Mouse (Mus musculus) stomach, embryonic 15.5 days (tissue): ENCODE measurements around the gene Hnrnpa1. TPM values are rescaled to one million over a fixed set of nuclear protein-coding genes. Genes with fewer than 3 reads are reported as not detected.
"Not testable (repeated sequence)": the region's sequence is repeated elsewhere in the genome, so short reads cannot be mapped to it uniquely, and the experiment has no call there.

ENCODE experiments used
- ATAC-seq: fragments of 200-750 bp; cut with Nextera tagmentation; 2 replicates; pipeline ENCODE4 v1.8.0; 2017; ENCODE audit warnings: low read depth, moderate number of reproducible peaks, moderate TSS enrichment; ENCODE audit not compliant: insufficient read depth, low FRiP score
- H3K27ac ChIP-seq: fragments of 300-500 bp; sonication (generic); 2 replicates; pipeline ENCODE4 v1.5.1; 2015; ENCODE audit warnings: mild to moderate bottlenecking, inconsistent platforms
- H3K27me3 ChIP-seq: fragments of 300-500 bp; sonication (generic); replicated peaks from 2 replicates; pipeline ENCODE4 v1.6.1; 2015; ENCODE audit warnings: inconsistent platforms
- H3K36me3 ChIP-seq: fragments of 300-500 bp; sonication (generic); 2 replicates; pipeline ENCODE4 v1.6.1; 2015; ENCODE audit warnings: inconsistent platforms
- H3K4me1 ChIP-seq: fragments of 300-500 bp; sonication (generic); 2 replicates; pipeline ENCODE4 v1.6.1; 2015; ENCODE audit warnings: inconsistent platforms
- H3K4me2 ChIP-seq: fragments of 300-500 bp; sonication (generic); 2 replicates; pipeline ENCODE4 v1.6.1; 2015; ENCODE audit warnings: mild to moderate bottlenecking, inconsistent platforms
- H3K4me3 ChIP-seq: fragments of 300-500 bp; sonication (generic); replicated peaks from 2 replicates; pipeline ENCODE4 v1.5.1; 2015; ENCODE audit warnings: inconsistent platforms
- H3K9ac ChIP-seq: fragments of 300-500 bp; sonication (generic); 2 replicates; pipeline ENCODE4 v1.6.1; 2015; ENCODE audit warnings: inconsistent platforms
- H3K9me3 ChIP-seq: fragments of 300-500 bp; sonication (generic); 2 replicates; pipeline ENCODE4 v1.6.1; 2016; ENCODE audit warnings: inconsistent platforms
- WGBS: fragments of 180-500 bp; shearing (Covaris S2); methylation state at CpG from one replicate; pipeline ENCODE4 v1.1.7; 2015; 5-methylcytosine and 5-hydroxymethylcytosine counted together
- polyA plus RNA-seq: library from polyadenylated mRNA; unstranded; fragments of >200 nt; fragmentation: Nextera tagmentation; extraction: Ambion mirVana; gene quantifications from 2 replicates; pipeline ENCODE4 v1.2.1, GENCODE M21; 2015

Gene Hnrnpa1
- polyA plus RNA-seq, 1 experiment from 2014 or later, result 664 TPM

- H3K4me1 ChIP-seq, result peaks cover 19% of the 10 kb centered on the region
- 21% methylated on average over 3 of the region's 3 CpGs for WGBS
- no peaks in the 10 kb centered on the region for H3K9me3 ChIP-seq
- no peak overlapping the region for H3K4me3 ChIP-seq
- no peaks in the 10 kb centered on the region for H3K27me3 ChIP-seq
- H3K36me3 ChIP-seq, result no peaks in the 10 kb centered on the region
- no peak overlapping the region for H3K9ac ChIP-seq
- ATAC-seq, result no peak
- H3K4me2 ChIP-seq, result no peak overlapping the region
- peak overlapping the region; percentile 50; the same call in 1 of the 2 replicates for H3K27ac ChIP-seq
These were observed 19.4 kb upstream of the Hnrnpa1 start for GRCm38 (mm10) chr15:103220785-103221184.

GRCm38 (mm10) chr15:103221386-103221785 is 18.8 kb upstream of the Hnrnpa1 start:
- 100% methylated on average over 1 of the region's 1 CpGs for WGBS
- Histone ChIP-seq H3K36me3 (no peaks in the 10 kb centered on the region), H3K27ac (peak overlapping the region; percentile 50; the same call in 1 of the 2 replicates), H3K4me1 (peaks cover 14% of the 10 kb centered on the region; the same call in 1 of the 2 replicates), H3K9me3 (no peaks in the 10 kb centered on the region), H3K9ac (no peak overlapping the region), H3K27me3 (no peaks in the 10 kb centered on the region), H3K4me2 (no peak overlapping the region), H3K4me3 (no peak overlapping the region)
- no peak for ATAC-seq

GRCm38 (mm10) chr15:103224161-103224560 is 16.1 kb upstream of the Hnrnpa1 start:
- H3K9ac ChIP-seq, result no peak overlapping the region
- H3K27ac ChIP-seq, result no peak overlapping the region
- WGBS, result 90% methylated on average over 2 of the region's 2 CpGs
- no peak for ATAC-seq
- no peaks in the 10 kb centered on the region for H3K36me3 ChIP-seq
- no peaks in the 10 kb centered on the region for H3K9me3 ChIP-seq
- no peak overlapping the region for H3K4me3 ChIP-seq
- no peak overlapping the region for H3K4me2 ChIP-seq
- H3K27me3 ChIP-seq, result no peaks in the 10 kb centered on the region
- peaks cover 14% of the 10 kb centered on the region; the same call in 1 of the 2 replicates for H3K4me1 ChIP-seq

- Histone ChIP-seq H3K27ac (peak overlapping the region; percentile 54), H3K4me3 (no peak overlapping the region), H3K4me1 (peaks cover 9% of the 10 kb centered on the region; the same call in 1 of the 2 replicates), H3K4me2 (no peak overlapping the region), H3K9ac (no peak overlapping the region), H3K27me3 (no peaks in the 10 kb centered on the region), H3K36me3 (no peaks in the 10 kb centered on the region), H3K9me3 (no peaks in the 10 kb centered on the region)
- ATAC-seq, result no peak
- 54% methylated on average over 3 of the region's 3 CpGs for WGBS
These were observed 13.2 kb upstream of the Hnrnpa1 start for GRCm38 (mm10) chr15:103227022-103227421.

- no peak for ATAC-seq
- H3K4me1 ChIP-seq, result peaks cover 9% of the 10 kb centered on the region; the same call in 1 of the 2 replicates
- no peaks in the 10 kb centered on the region for H3K9me3 ChIP-seq
- WGBS, result 62% methylated on average over 2 of the region's 2 CpGs
- peak overlapping the region; percentile 54 for H3K27ac ChIP-seq
- no peak overlapping the region for H3K4me3 ChIP-seq
- H3K9ac ChIP-seq, result no peak overlapping the region
- no peaks in the 10 kb centered on the region for H3K27me3 ChIP-seq
- H3K4me2 ChIP-seq, result no peak overlapping the region; the same call in 1 of the 2 replicates
- no peaks in the 10 kb centered on the region for H3K36me3 ChIP-seq
These were observed 12.7 kb upstream of the Hnrnpa1 start for GRCm38 (mm10) chr15:103227572-103227971.

- peaks cover 9% of the 10 kb centered on the region; the same call in 1 of the 2 replicates for H3K4me1 ChIP-seq
- ATAC-seq, result no peak
- H3K9me3 ChIP-seq, result no peaks in the 10 kb centered on the region
- H3K4me3 ChIP-seq, result no peak overlapping the region
- 48% methylated on average over 2 of the region's 2 CpGs for WGBS
- no peak overlapping the region for H3K9ac ChIP-seq
- H3K27me3 ChIP-seq, result no peaks in the 10 kb centered on the region
- H3K36me3 ChIP-seq, result no peaks in the 10 kb centered on the region
- H3K4me2 ChIP-seq, result no peak overlapping the region
- no peak overlapping the region for H3K27ac ChIP-seq
These were observed 11.3 kb upstream of the Hnrnpa1 start for GRCm38 (mm10) chr15:103228904-103229303.

GRCm38 (mm10) chr15:103233119-103233518 is 7.1 kb upstream of the Hnrnpa1 start:
- H3K4me2 ChIP-seq, result no peak overlapping the region
- no peak overlapping the region for H3K4me3 ChIP-seq
- peaks cover 5% of the 10 kb centered on the region; the same call in 1 of the 2 replicates for H3K36me3 ChIP-seq
- 73% methylated on average over 2 of the region's 2 CpGs for WGBS
- ATAC-seq, result no peak
- H3K27me3 ChIP-seq, result no peaks in the 10 kb centered on the region
- H3K4me1 ChIP-seq, result peaks cover 3% of the 10 kb centered on the region; the same call in 1 of the 2 replicates
- no peak overlapping the region for H3K9ac ChIP-seq
- no peaks in the 10 kb centered on the region for H3K9me3 ChIP-seq
- H3K27ac ChIP-seq, result no peak overlapping the region

- H3K27ac ChIP-seq, result no peak overlapping the region
- 88% methylated on average over 7 of the region's 7 CpGs for WGBS
- H3K36me3 ChIP-seq, result peaks cover 5% of the 10 kb centered on the region; the same call in 1 of the 2 replicates
- no peak overlapping the region for H3K9ac ChIP-seq
- ATAC-seq, result no peak
- peak overlapping the region; percentile 8; the same call in 1 of the 2 replicates for H3K4me2 ChIP-seq
- H3K4me3 ChIP-seq, result no peak overlapping the region
- no peaks in the 10 kb centered on the region for H3K9me3 ChIP-seq
- no peaks in the 10 kb centered on the region for H3K27me3 ChIP-seq
- no peaks in the 10 kb centered on the region; the same call in 1 of the 2 replicates for H3K4me1 ChIP-seq
These were observed 2.9 kb upstream of the Hnrnpa1 start for GRCm38 (mm10) chr15:103237295-103237694.

GRCm38 (mm10) chr15:103239130-103239684 is 1.0 kb upstream of the Hnrnpa1 start:
- peak; percentile 89 for ATAC-seq
- Histone ChIP-seq H3K27me3 (no peaks in the 10 kb centered on the region), H3K4me2 (peak overlapping the region; percentile 56), H3K4me3 (peak overlapping the region; percentile 70), H3K9me3 (no peaks in the 10 kb centered on the region), H3K9ac (peak overlapping the region; percentile 37; the same call in 1 of the 2 replicates), H3K4me1 (peaks cover 8% of the 10 kb centered on the region; the same call in 1 of the 2 replicates), H3K27ac (peak overlapping the region; percentile 93), H3K36me3 (peaks cover 15% of the 10 kb centered on the region)
- WGBS, result 0% methylated on average over 26 of the region's 26 CpGs

GRCm38 (mm10) chr15:103239685-103240159 is 510 bp upstream of the Hnrnpa1 start, which contains the start of gene Cbx5:
Cbx5 (minus strand) TSS chr15:103239816.
- Histone ChIP-seq H3K9ac (peak within 1 kb of the TSS; percentile 65; the same call in 1 of the 2 replicates), H3K27me3 (no peaks in the 10 kb centered on the region), H3K4me2 (peak within 1 kb of the TSS; percentile 73), H3K4me1 (peaks cover 8% of the 10 kb centered on the region; the same call in 1 of the 2 replicates), H3K4me3 (peak within 1 kb of the TSS; percentile 70), H3K27ac (peak within 1 kb of the TSS; percentile 93), H3K9me3 (no peaks in the 10 kb centered on the region), H3K36me3 (peaks cover 13% of the 10 kb centered on the region)
- under 1% methylated on average over 39 of the region's 39 CpGs for WGBS
- ATAC-seq, result peak; percentile 91

- Histone ChIP-seq H3K4me3 (peak overlapping the region; percentile 70), H3K36me3 (peaks cover 22% of the 10 kb centered on the region), H3K4me2 (peak overlapping the region; percentile 73), H3K9ac (peak overlapping the region; percentile 65), H3K27ac (peak overlapping the region; percentile 93)
- H3K4me1 ChIP-seq, H3K9me3 ChIP-seq, ATAC-seq, H3K27me3 ChIP-seq: not testable (repeated sequence)
- WGBS, result 6% methylated on average over 12 of the region's 12 CpGs
These were observed 1.1 kb downstream of the Hnrnpa1 start for GRCm38 (mm10) chr15:103241071-103242018.
